Mouse (Mus musculus) retina, embryonic 14.5 days (tissue): ENCODE data around the gene 4930516K23Rik.

Source experiments
- DNase-seq: peaks from one replicate; pipeline ENCODE4 v3.0.0-alpha.2; 2015; ENCODE audit warnings: low spot score

Gene 4930516K23Rik

GRCm38 (mm10) chr7:104061345-104061744 lies at the start of gene 4930516K23Rik:
TSS of gene 4930516K23Rik (minus strand) at chr7:104061445.
- no peak for DNase-seq

- DNase-seq, result no peak
Measured at GRCm38 (mm10) chr7:104104757-104104972, 43.4 kb upstream of the 4930516K23Rik start, which contains the start of gene Olfr646. TSS of gene Olfr646 (plus strand) at chr7:104104873.

- no peak for DNase-seq
Measured at GRCm38 (mm10) chr7:104103913-104104756, 42.9 kb upstream of the 4930516K23Rik start.

- DNase-seq, result no peak
Measured at GRCm38 (mm10) chr7:104085365-104085764, 24.1 kb upstream of the 4930516K23Rik start, which contains the start of gene Olfr645. TSS of gene Olfr645 (minus strand) at chr7:104085465.

- peak; percentile 3 for DNase-seq
Measured at GRCm38 (mm10) chr7:104071769-104072168, 10.5 kb upstream of the 4930516K23Rik start, which contains the start of gene Olfr644. TSS of gene Olfr644 (minus strand) at chr7:104071869.

- no peak for DNase-seq
Measured at GRCm38 (mm10) chr7:104059215-104059614, 2.0 kb downstream of the 4930516K23Rik start.

GRCm38 (mm10) chr7:104052566-104052965 lies 8.7 kb downstream of the 4930516K23Rik start, which contains the start of gene Olfr642:
TSS of gene Olfr642 (minus strand) at chr7:104052666.
- DNase-seq, result no peak

GRCm38 (mm10) chr7:104050745-104051144 lies 10.5 kb downstream of the 4930516K23Rik start:
- DNase-seq, result no peak

- DNase-seq, result no peak
Measured at GRCm38 (mm10) chr7:104035145-104035544, 26.1 kb downstream of the 4930516K23Rik start, which contains the start of gene Olfr641. TSS of gene Olfr641 (plus strand) at chr7:104035445.

- DNase-seq, result no peak
Measured at GRCm38 (mm10) chr7:104026978-104027377, 34.3 kb downstream of the 4930516K23Rik start.

- no peak for DNase-seq
Measured at GRCm38 (mm10) chr7:104025473-104025872, 35.8 kb downstream of the 4930516K23Rik start, which contains the start of gene Olfr640. TSS of gene Olfr640 (minus strand) at chr7:104025573.

GRCm38 (mm10) chr7:104021651-104022050 lies 39.6 kb downstream of the 4930516K23Rik start:
- DNase-seq, result no peak

- DNase-seq, result no peak
Measured at GRCm38 (mm10) chr7:104018953-104019352, 42.3 kb downstream of the 4930516K23Rik start.

GRCm38 (mm10) chr7:104017203-104017602 lies 44.0 kb downstream of the 4930516K23Rik start, which contains the start of gene Olfr639:
TSS of gene Olfr639 (minus strand) at chr7:104017303.
- no peak for DNase-seq
